Mouse (Mus musculus) heart, embryonic 14.5 days (tissue): ENCODE measurements at regions not wholly inside any gene's neighbourhood (a gene's known extent, or its start where the extent isn't known, plus 50 kb on each side); places are given as distances from the start of the nearest gene placed in this dataset.

Source experiments
- ATAC-seq: fragments of 200-750 bp; cut with Nextera tagmentation; 2 replicates; pipeline ENCODE4 v1.8.0; 2017; ENCODE audit warnings: low read depth, moderate TSS enrichment; ENCODE audit not compliant: insufficient number of reproducible peaks, insufficient read depth, low FRiP score
- H3K27ac ChIP-seq, 2 experiments: fragments of 200-500 bp in 1 of 2; fragments of 300-500 bp in 1 of 2; sonication (generic) in 1 of 2; replicated peaks in 1 of 2; 2 replicates each; pipeline ENCODE4 v1.5.1; 2012 to 2014; ENCODE audit warnings: low read depth in 2 of 2, low read length in 2 of 2, control low read depth in 1 of 2, mild to moderate bottlenecking in 1 of 2, mixed read lengths in 1 of 2; ENCODE audit not compliant: control insufficient read depth in 1 of 2, insufficient read depth in 1 of 2
- H3K27me3 ChIP-seq: fragments of 300-500 bp; sonication (generic); 2 replicates; pipeline ENCODE4 v1.6.1; 2014; ENCODE audit warnings: mild to moderate bottlenecking, low read length, control low read depth; ENCODE audit not compliant: control insufficient read depth, insufficient read depth
- H3K36me3 ChIP-seq: fragments of 300-500 bp; sonication (generic); 2 replicates; pipeline ENCODE4 v1.6.1; 2014; ENCODE audit warnings: mild to moderate bottlenecking, control low read depth, low read length, mixed read lengths; ENCODE audit not compliant: control insufficient read depth, insufficient read depth
- H3K4me1 ChIP-seq, 2 experiments: fragments of 200-500 bp in 1 of 2; fragments of 300-500 bp in 1 of 2; sonication (generic) in 1 of 2; 2 replicates each; pipeline ENCODE4 v1.6.1; 2012 to 2014; ENCODE audit warnings: low read length in 2 of 2, control low read depth in 1 of 2, mixed read lengths in 1 of 2; ENCODE audit not compliant: control insufficient read depth in 2 of 2, insufficient read depth in 2 of 2
- H3K4me2 ChIP-seq: fragments of 300-500 bp; sonication (generic); 2 replicates; pipeline ENCODE4 v1.6.1; 2014; ENCODE audit warnings: mild to moderate bottlenecking, low read length
- H3K4me3 ChIP-seq, 2 experiments: fragments of 200-500 bp in 1 of 2; fragments of 300-500 bp in 1 of 2; sonication (generic) in 1 of 2; 2 replicates each; pipeline ENCODE4 v1.5.1; 2012 to 2014; ENCODE audit warnings: low read length in 2 of 2, mild to moderate bottlenecking in 2 of 2, control low read depth in 1 of 2, low read depth in 1 of 2, moderate library complexity in 1 of 2; ENCODE audit not compliant: control insufficient read depth in 1 of 2, insufficient read depth in 1 of 2
- H3K9ac ChIP-seq: fragments of 300-500 bp; sonication (generic); 2 replicates; pipeline ENCODE4 v1.6.1; 2014; ENCODE audit warnings: mild to moderate bottlenecking, low read length
- H3K9me3 ChIP-seq: fragments of 300-500 bp; sonication (generic); 2 replicates; pipeline ENCODE4 v1.6.1; 2016; ENCODE audit warnings: low read length, control low read depth; ENCODE audit not compliant: control insufficient read depth
- WGBS: fragments of 180-500 bp; shearing (Covaris S2); extraction: QIAGEN DNeasy Blood & Tissue Kit; methylation state at CpG from one replicate; pipeline ENCODE4 v1.1.7; 2014; 5-methylcytosine and 5-hydroxymethylcytosine counted together

- Histone ChIP-seq H3K36me3 (no peaks in the 10 kb centered on the region), H3K27ac (no peak overlapping the region), H3K4me2 (no peak overlapping the region), H3K4me3 (no peak overlapping the region), H3K27me3 (no peaks in the 10 kb centered on the region), H3K9ac (no peak overlapping the region), H3K9me3 (peaks cover 8% of the 10 kb centered on the region), H3K4me1 (no peaks in the 10 kb centered on the region)
- no peak for ATAC-seq
- 59% methylated on average over 1 of the region's 1 CpGs for WGBS
These were observed 236.0 kb downstream of the Zfp704 start for GRCm38 (mm10) chr3:9373896-9374295.

- H3K4me2 ChIP-seq = no peak overlapping the region
- H3K36me3 ChIP-seq = no peaks in the 10 kb centered on the region
- H3K4me3 ChIP-seq = no peak overlapping the region
- ATAC-seq = no peak
- no peaks in the 10 kb centered on the region for H3K4me1 ChIP-seq
- WGBS = 84% methylated on average over 2 of the region's 2 CpGs
- peaks cover 6% of the 10 kb centered on the region for H3K9me3 ChIP-seq
- H3K27me3 ChIP-seq = no peaks in the 10 kb centered on the region
- no peak overlapping the region for H3K27ac ChIP-seq
- H3K9ac ChIP-seq = no peak overlapping the region
These were observed 239.8 kb downstream of the Zfp704 start for GRCm38 (mm10) chr3:9370096-9370495.

GRCm38 (mm10) chr3:9365791-9366190 is 244.1 kb downstream of the Zfp704 start:
- no peak for ATAC-seq
- Histone ChIP-seq H3K4me2 (no peak overlapping the region), H3K27ac (no peak overlapping the region), H3K36me3 (no peaks in the 10 kb centered on the region), H3K9ac (no peak overlapping the region), H3K9me3 (peaks cover 6% of the 10 kb centered on the region), H3K4me3 (no peak overlapping the region), H3K4me1 (no peaks in the 10 kb centered on the region), H3K27me3 (no peaks in the 10 kb centered on the region)
- 67% methylated on average over 9 of the region's 9 CpGs for WGBS

- Histone ChIP-seq H3K9ac (no peak overlapping the region), H3K4me1 (peaks cover 2 to 6% of the 10 kb centered on the region in 2 experiments), H3K4me3 (no peak overlapping the region), H3K36me3 (no peaks in the 10 kb centered on the region), H3K9me3 (no peaks in the 10 kb centered on the region), H3K27me3 (no peaks in the 10 kb centered on the region), H3K27ac (no peak overlapping the region), H3K4me2 (no peak overlapping the region)
- ATAC-seq = no peak
- 92% methylated on average over 8 of the region's 8 CpGs for WGBS
These were observed 250.7 kb downstream of the Zfp704 start for GRCm38 (mm10) chr3:9359186-9359585.

GRCm38 (mm10) chr3:9358111-9358510 is 251.8 kb downstream of the Zfp704 start:
- H3K9ac ChIP-seq = no peak overlapping the region
- WGBS = 55% methylated on average over 12 of the region's 12 CpGs
- H3K4me3 ChIP-seq = no peak overlapping the region
- no peak overlapping the region for H3K4me2 ChIP-seq
- H3K4me1 ChIP-seq = peaks cover 2 to 10% of the 10 kb centered on the region in 2 experiments
- no peak overlapping the region for H3K27ac ChIP-seq
- H3K27me3 ChIP-seq = no peaks in the 10 kb centered on the region
- H3K36me3 ChIP-seq = no peaks in the 10 kb centered on the region
- H3K9me3 ChIP-seq = no peaks in the 10 kb centered on the region
- no peak for ATAC-seq

GRCm38 (mm10) chr3:9357639-9358038 is 252.2 kb downstream of the Zfp704 start:
- H3K4me1 ChIP-seq = peaks cover 2 to 10% of the 10 kb centered on the region in 2 experiments
- no peak for ATAC-seq
- 93% methylated on average over 2 of the region's 2 CpGs for WGBS

GRCm38 (mm10) chr3:9355875-9356274 is 254.0 kb downstream of the Zfp704 start:
- Histone ChIP-seq H3K27me3 (no peaks in the 10 kb centered on the region), H3K27ac (no peak overlapping the region), H3K4me2 (no peak overlapping the region), H3K4me3 (no peak overlapping the region), H3K36me3 (no peaks in the 10 kb centered on the region), H3K9ac (no peak overlapping the region), H3K9me3 (no peaks in the 10 kb centered on the region), H3K4me1 (peaks cover 2 to 10% of the 10 kb centered on the region in 2 experiments)
- WGBS = 68% methylated on average over 4 of the region's 4 CpGs
- no peak for ATAC-seq

More at GRCm38 (mm10) chr3:9357639-9358038, 252.2 kb downstream of the Zfp704 start:
- no peaks in the 10 kb centered on the region for H3K36me3 ChIP-seq
- H3K4me3 ChIP-seq = no peak overlapping the region
- no peaks in the 10 kb centered on the region for H3K27me3 ChIP-seq
- H3K27ac ChIP-seq = no peak overlapping the region
- H3K4me2 ChIP-seq = no peak overlapping the region
- no peaks in the 10 kb centered on the region for H3K9me3 ChIP-seq
- H3K9ac ChIP-seq = no peak overlapping the region

GRCm38 (mm10) chr3:9354756-9355155 is 255.1 kb downstream of the Zfp704 start:
- peaks cover 2 to 10% of the 10 kb centered on the region in 2 experiments for H3K4me1 ChIP-seq
- 31% methylated on average over 11 of the region's 11 CpGs for WGBS
- ATAC-seq = no peak
- H3K4me2 ChIP-seq = peak overlapping the region; percentile 32; the same call in 1 of the 2 replicates
- H3K36me3 ChIP-seq = no peaks in the 10 kb centered on the region
- H3K27me3 ChIP-seq = no peaks in the 10 kb centered on the region
- no peak overlapping the region for H3K4me3 ChIP-seq
- H3K9me3 ChIP-seq = no peaks in the 10 kb centered on the region
- H3K27ac ChIP-seq = no peak overlapping the region
- H3K9ac ChIP-seq = no peak overlapping the region
